ENCODE assay signal across 18 mouse cellular contexts in the genomic region with DNA sequence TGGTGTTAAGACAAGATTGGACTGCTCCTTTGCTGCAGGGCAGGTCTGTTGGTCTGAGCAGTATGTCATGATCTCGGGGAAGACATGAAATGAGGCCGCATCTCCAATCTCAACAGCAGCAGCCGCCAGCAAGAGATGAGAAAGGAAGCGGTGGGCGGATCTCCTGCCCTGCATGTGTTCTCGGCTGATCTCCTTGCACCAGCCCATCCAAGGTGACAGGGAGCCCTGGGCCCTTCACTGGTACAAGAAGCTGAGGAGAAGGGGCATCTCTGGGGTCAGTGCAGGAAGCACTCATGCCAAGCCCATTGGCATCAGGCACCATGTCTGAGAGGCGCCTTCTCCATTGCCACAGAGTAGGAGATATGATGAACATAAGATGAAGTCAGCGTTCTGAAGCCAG.
"Had no signal": no experiment of that assay in that cellular context is flagged by ENCODE, and none has a peak within 500 bp of the region (broad histone marks: within the 10 kb centered on the region; RNA-seq: fewer than 3 reads in every experiment).

No protein-coding gene starts in this region.

- H3K4me3 ChIP-seq: midbrain, embryonic 10.5 days; midbrain, embryonic 13.5 days; myocyte; neural tube, embryonic 13.5 days; neural tube, embryonic 15.5 days had no signal

- ATAC-seq: midbrain, embryonic 16.5 days had no signal

- H3K9ac ChIP-seq: liver, embryonic 14.5 days; lung, embryonic 14.5 days; midbrain, embryonic 13.5 days; neural tube, embryonic 13.5 days; neural tube, embryonic 15.5 days had no signal

- H3K9me3 ChIP-seq: midbrain, embryonic 10.5 days; midbrain, embryonic 13.5 days; neural tube, embryonic 13.5 days; neural tube, embryonic 15.5 days had no signal

- H3K4me1 ChIP-seq: neural tube, embryonic 15.5 days had no signal

- H3K27ac ChIP-seq: liver, embryonic 14.5 days; midbrain, embryonic 13.5 days; neural tube, embryonic 13.5 days; neural tube, embryonic 15.5 days had no signal

- H3K27me3 ChIP-seq: midbrain, embryonic 13.5 days; neural tube, embryonic 13.5 days; neural tube, embryonic 15.5 days had no signal

- H3K4me2 ChIP-seq: lung, embryonic 14.5 days; midbrain, embryonic 13.5 days; neural tube, embryonic 13.5 days; neural tube, embryonic 15.5 days had no signal

- DNase-seq: lung, adult 18-20 months; lung, embryonic 14.5 days; lung, postnatal 10 days; lung, postnatal 4 days; right cerebral cortex, adult 18-20 months; right cerebral cortex, postnatal 25 days; right cerebral cortex, postnatal 4 days; spleen, adult 18-20 months; thymus, adult 18-20 months; thymus, postnatal 14 days; thymus, postnatal 36 days had no signal

- H3K36me3 ChIP-seq: midbrain, embryonic 10.5 days; midbrain, embryonic 13.5 days; neural tube, embryonic 13.5 days; neural tube, embryonic 15.5 days had no signal
